Mouse (Mus musculus) layer of hippocampus, postnatal 10 days (tissue): ENCODE results near the gene Srprb. TPM values are rescaled to one million over a fixed set of nuclear protein-coding genes. Genes with fewer than 3 reads are reported as not detected.

ENCODE experiments used
- DNase-seq, 2 experiments: peaks; one replicate each; pipeline ENCODE4 v3.0.0; 2021; ENCODE audit warnings: low spot score in 2 of 2
- long read RNA-seq: library from polyadenylated mRNA; stranded (forward); transcript quantifications from one replicate; pipeline ENCODE4 v2.0.0, GENCODE M21; 2023
- total RNA-seq, 2 experiments: library from RNA; stranded (reverse); gene quantifications; 2 replicates each; pipeline ENCODE4 v1.2.3; 2021

The Srprb gene
- 10 to 100 TPM; 21.5 to 23.7 TPM for total RNA-seq
- long read RNA-seq, transcript Srprb-201 (7 exons, 3,064 nt) = major isoform, 14 of 21 reads
- long read RNA-seq, partial matches to known transcripts = 2 of 21 reads
- long read RNA-seq, other reads (novel, unspliced or antisense) = 5 of 21 reads

GRCm38 (mm10) chr9:103201561-103202260 is at the start of gene Srprb:
TSS of gene Srprb (minus strand) at chr9:103202137.
- DNase-seq = peak; percentile 91 to 95

DNA sequence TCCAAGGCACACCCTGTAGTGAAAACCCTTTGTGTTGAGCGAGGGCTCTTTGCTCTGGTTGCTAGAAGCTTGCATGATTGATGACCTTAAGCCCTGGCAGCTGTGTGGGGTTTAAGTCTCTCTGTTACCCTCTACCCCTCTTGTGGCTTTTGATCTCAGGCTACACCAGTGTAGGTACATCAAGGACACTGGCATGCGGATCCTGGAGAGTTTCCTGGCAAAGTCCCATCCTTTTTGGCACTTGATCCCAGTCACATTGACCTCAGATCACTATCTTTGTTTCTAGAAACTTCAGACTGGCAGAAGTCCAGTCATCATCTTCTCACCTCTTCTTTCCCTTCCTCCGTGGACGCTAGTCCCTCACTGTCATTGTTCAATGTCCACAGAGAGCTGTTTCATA is 46.7 kb upstream of the Srprb start:
- DNase-seq = no peak

DNA sequence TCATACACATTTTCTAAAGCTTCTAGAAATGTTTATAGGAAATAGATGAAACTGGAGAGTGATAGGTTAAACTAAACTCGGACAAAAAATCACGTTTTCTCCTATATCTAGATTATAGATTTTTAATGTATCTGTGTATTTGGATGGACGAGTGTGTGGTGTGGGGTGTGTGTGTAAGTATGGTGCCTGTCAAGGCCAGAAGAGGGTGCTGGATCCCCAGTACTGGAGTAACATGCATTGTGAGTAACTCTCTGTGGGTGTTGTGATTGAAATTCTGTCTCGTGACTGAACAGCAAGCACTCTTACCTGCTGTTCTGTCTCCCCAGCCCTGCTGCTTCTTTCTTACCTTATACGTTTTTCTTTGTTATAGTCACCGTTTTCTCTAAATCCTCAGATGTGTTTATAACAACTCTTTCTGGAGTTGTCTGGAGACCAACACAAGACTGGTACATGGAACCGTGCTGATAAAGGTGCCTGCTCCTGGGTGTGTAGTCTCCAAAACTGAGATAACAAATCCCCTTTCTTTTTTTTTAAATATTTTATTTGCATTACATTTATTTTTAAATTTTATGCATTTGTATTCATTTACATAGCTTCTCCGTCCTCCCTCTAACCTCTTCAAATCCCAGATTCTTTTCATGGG is 44.7 kb upstream of the Srprb start:
- no peak for DNase-seq

DNA sequence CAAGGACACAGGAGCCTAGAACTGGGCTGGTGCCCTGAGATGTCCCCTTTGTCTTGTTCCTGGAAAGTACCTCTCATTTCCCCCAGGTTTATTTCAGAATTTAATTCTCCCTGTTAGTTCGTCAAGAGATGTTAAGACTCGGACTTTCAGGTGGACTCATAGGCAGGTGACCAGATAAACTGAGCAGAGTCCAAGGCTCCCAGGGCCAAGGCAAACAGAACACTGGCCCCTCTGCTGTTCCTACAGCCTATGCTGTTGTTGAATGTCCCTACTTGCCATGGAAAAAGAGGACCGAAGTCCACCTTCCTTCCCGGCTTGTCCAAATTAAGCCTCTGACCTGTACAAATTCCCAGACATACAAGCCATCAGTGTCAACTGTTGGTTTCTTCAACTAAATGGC is 41.7 kb upstream of the Srprb start:
- no peak for DNase-seq

- no peak for DNase-seq
These were observed 39.3 kb upstream of the Srprb start for GRCm38 (mm10) chr9:103241206-103241605.

- no peak for DNase-seq
These were observed 37.5 kb upstream of the Srprb start for GRCm38 (mm10) chr9:103239471-103239870.

- DNase-seq = no peak
These were observed 32.7 kb upstream of the Srprb start for GRCm38 (mm10) chr9:103234565-103235165.

DNA sequence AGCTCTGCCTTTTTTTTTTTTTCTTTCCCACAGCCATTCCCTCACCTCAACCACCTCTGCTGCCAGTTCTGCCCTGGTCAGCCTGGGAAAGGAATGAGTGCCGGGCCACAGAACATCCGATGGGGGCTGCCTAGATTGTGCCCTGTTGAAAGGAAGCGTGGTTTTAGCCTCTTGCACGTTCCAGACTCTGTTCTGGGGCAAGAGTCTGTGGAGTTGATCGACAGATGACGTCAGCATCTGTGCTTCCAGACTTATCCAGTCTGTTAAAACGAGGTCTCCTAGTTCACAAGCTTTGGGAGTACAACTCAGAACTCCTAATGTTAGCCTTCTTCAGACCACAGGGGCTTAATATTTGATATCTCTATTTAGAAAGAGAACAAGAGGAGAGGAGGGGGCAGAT is 32.1 kb upstream of the Srprb start:
- DNase-seq = no peak

GRCm38 (mm10) chr9:103233006-103233395 is 31.1 kb upstream of the Srprb start:
- DNase-seq = no peak

DNA sequence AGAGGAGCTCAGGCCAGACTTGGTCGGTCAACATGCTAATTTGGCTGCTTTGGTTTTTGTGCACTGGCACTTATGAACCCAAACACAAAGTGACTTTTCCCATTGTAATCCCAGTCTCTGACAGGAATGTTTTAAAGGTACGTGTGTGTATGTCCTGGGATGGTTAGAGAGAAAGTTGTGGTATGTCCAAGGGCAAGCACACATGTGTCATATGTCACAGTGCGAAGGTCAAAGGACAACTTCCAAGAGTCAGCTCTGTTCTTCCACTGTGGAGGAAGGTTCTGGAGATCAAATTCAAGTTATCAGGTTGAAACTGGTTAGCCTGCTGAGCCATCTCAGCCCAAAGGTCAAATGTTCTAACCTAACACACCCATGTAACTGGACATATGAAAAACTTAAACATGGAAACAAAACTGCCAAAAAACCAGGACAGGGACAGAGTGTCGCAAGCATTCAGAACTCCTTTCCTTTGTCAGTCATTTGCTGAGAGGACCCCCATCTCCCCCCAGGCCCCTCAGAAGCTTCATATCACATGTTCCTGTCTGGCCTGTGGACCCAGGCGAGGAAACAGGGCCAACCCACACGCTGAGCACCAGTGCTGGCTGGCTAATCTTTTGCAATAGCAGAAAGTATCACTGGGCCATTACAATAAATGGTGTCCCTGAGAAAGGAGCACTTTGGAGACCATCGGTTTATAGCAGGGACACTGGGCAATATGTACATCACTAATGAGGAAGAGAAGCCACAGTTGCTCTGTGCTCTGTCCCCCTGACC is 30.5 kb upstream of the Srprb start:
- DNase-seq = no peak

GRCm38 (mm10) chr9:103230151-103230951 is 28.4 kb upstream of the Srprb start, which contains the start of the genes Gm20425 and Trf:
TSS of gene Gm20425 (minus strand) at chr9:103230307.
TSS of gene Trf (minus strand) at chr9:103230444.
- peak; percentile 38 to 46 for DNase-seq

GRCm38 (mm10) chr9:103229037-103229867 is 27.3 kb upstream of the Srprb start:
- DNase-seq = no peak

DNA sequence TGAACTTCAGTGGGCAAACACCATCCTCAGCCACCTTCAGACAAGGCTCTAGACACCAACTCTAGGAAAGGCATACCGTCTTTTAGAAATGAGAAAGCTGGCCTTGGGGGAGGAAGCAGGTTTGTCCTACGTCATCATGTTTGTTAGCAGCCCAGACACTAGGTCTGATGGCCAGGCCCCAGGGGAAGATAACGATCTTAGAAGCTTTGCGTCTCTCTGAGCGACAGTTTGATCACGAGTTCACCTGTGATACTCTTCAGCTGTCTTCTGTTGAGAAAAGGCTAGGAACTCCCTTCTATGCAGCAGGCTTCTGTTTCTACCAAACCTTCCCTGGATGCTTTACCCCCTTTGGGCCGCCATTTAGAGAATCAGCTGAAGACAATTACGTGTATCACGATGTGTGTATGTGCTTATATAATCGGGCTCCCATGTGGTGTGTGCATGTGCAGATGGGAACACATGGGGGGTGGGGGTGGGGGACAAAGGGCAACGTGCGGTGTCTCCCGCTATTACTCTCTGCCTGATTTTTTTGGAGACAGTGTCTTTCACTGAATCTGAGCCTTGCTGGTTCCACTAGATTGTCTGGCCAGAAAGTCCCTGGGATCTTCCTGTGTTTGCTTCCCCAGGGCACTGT is 26.6 kb upstream of the Srprb start:
- no peak for DNase-seq

DNA sequence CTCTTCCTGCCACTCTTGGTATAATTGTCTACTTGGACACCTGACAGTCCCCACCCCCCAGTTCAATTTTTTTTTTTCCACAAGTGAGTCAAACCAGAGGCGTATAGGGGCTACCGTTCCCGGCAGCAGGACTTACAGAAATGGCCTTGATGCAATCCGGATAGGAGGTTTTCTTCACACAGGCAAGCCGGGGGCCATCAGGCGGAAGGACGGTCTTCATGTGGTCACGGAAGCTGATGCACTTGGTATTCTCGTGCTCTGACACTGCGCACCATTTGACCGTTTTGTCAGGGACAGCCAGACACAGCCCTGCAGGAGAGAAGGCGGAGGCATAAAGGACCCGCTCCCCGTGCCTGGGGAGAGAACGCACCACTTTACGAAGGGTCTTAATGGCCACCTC is 25.8 kb upstream of the Srprb start:
- no peak for DNase-seq

GRCm38 (mm10) chr9:103226806-103227205 is 24.9 kb upstream of the Srprb start:
- DNase-seq = no peak

GRCm38 (mm10) chr9:103225464-103225863 is 23.5 kb upstream of the Srprb start:
- peak in 1 of 2 experiments; percentile 37 for DNase-seq

DNA sequence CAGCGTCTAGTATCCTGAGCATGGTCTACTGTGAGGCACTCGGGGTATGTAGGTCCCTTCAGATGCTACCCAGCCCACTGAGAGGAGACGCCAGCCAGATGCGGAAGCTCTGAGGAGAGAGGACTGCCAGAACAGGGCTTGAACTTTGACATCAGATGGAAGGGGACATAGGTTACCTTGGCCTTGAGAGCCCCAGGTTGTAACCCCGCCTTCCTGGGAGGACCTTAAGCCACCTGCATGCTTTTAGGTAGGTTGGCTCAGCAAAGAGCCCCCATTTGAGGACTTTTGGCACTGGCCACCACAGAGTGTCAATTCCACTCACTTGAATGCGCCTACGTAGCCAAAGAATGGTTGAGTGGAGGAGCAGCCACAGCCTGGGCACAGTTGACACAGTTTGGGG is 22.8 kb upstream of the Srprb start:
- no peak for DNase-seq

DNA sequence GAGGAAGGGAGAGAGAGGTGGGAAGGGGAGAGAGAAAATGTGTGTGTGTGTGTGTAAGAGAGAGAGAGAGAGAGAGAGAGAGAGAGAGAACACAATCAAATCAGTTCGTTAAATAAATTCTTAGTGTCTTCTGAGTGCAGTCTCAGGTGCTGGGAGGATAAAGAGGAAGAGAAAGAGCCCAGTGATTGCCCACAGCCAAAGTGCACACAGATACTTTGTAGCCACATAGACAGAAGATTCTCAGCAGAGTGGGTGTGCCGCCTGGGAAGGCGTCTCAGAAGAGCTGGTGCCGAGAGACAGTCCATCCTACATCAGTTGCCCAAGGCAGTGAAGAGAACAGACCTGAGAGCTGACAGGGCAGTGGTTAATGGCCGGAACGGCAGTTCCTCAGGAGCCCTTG is 12.3 kb upstream of the Srprb start:
- DNase-seq = no peak

DNA sequence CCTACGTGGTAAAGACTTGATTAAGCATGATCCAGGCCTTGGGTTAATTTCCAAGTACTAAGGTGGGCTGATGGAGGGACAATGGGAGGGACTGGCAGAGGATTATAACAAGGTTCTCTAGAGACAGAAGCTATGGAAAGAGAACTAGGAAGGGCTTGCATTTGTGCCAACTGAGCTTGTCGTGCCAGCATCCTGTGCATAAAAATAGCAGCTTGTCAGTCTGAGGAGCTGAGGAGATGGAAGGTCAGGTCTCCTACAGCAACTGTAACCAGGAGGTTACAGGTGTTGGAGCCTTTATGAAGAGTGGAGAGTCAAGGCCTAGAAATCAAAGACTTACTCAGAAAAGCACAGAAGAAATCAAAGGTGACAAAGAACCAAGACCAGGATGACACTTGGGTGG is 11.7 kb upstream of the Srprb start:
- DNase-seq = no peak
